Comparison of ENCODE assay signal across 19 mouse cellular contexts in the genomic region with DNA sequence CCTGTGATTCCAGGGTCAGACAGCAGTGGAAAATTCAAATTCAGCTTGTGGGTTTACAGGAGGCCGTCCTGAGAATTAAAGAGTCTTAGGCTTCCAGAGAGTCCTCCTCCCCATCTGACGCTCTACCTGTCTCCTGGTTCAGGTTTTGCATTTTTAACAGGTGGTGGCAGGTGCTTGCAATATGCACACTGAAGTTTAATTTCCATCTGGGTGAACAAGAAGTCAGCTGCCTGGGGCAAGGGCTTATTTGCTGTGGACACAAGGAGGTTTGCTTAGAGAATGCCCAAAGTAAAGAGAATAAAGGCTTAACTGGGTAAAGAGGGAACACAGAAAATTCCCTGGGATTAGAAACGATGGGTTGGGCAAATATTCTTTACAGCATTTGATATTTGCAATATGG. TPM values are rescaled to one million over a fixed set of nuclear protein-coding genes. Genes with fewer than 3 reads are reported as not detected.
A peak's percentile ranks its signal among the peaks of the same experiment; 100 is the strongest.
DNase-seq lines count a peak whose midpoint lies in the region; ATAC-seq and TF ChIP-seq lines count a peak whose summit lies in the region.
"Had no signal": no experiment of that assay in that cellular context is flagged by ENCODE, and none has a peak within 500 bp of the region (broad histone marks: within the 10 kb centered on the region; RNA-seq: fewer than 3 reads in every experiment).

No protein-coding gene starts in this region.

- no peak for TF ChIP-seq CTCF in lung, postnatal 0 days (IDR thresholded peaks at IDR 0.05)
- TF ChIP-seq CTCF in lung, adult 2 months (IDR thresholded peaks at IDR 0.05; ENCODE audit: insufficient read depth, low read length), result no peak

- H3K27me3 ChIP-seq in lung, postnatal 0 days (replicated peaks; ENCODE audit: insufficient read depth, low read length), result no peaks in the 10 kb centered on the region
- no peaks in the 10 kb centered on the region for H3K27me3 ChIP-seq in stomach, embryonic 15.5 days (replicated peaks)
- H3K27me3 ChIP-seq: heart, embryonic 13.5 days; hindbrain, embryonic 13.5 days; limb, embryonic 13.5 days; liver, embryonic 13.5 days; midbrain, embryonic 12.5 days had no signal

- H3K36me3 ChIP-seq in lung, postnatal 0 days (ENCODE audit: insufficient read depth, low read length), result no peaks in the 10 kb centered on the region
- H3K36me3 ChIP-seq in stomach, embryonic 15.5 days, result no peaks in the 10 kb centered on the region
- H3K36me3 ChIP-seq: heart, embryonic 13.5 days; hindbrain, embryonic 13.5 days; limb, embryonic 13.5 days; liver, embryonic 13.5 days; midbrain, embryonic 12.5 days had no signal

- no peak for TF ChIP-seq POLR2A in lung, adult 2 months (IDR thresholded peaks at IDR 0.05; ENCODE audit: borderline replicate concordance, extremely low read depth, low read depth, low read length)

- WGBS in lung, postnatal 0 days, result 59% methylated on average over 3 of the region's 3 CpGs
- 60% methylated on average over 3 of the region's 3 CpGs for WGBS in lung, adult 2 months
- 66% methylated on average over 3 of the region's 3 CpGs for WGBS in stomach, embryonic 15.5 days

- no peaks in the 10 kb centered on the region for H3K9me3 ChIP-seq in lung, postnatal 0 days (ENCODE audit: low read length)
- no peaks in the 10 kb centered on the region for H3K9me3 ChIP-seq in stomach, embryonic 15.5 days
- H3K9me3 ChIP-seq: heart, embryonic 13.5 days; hindbrain, embryonic 13.5 days; limb, embryonic 13.5 days; liver, embryonic 13.5 days; midbrain, embryonic 12.5 days had no signal

- ATAC-seq in lung, postnatal 0 days, result no peak
- no peak for ATAC-seq in stomach, embryonic 15.5 days (ENCODE audit: insufficient read depth, low FRiP score, low read depth)
- no peak for ATAC-seq in megakaryocyte, adult 5-6 weeks (ENCODE audit: poor library complexity, severe bottlenecking)
- ATAC-seq: inflammation-experienced regulatory T-cells, adult 6 months had no signal

- H3K4me1 ChIP-seq in lung, postnatal 0 days (ENCODE audit: insufficient read depth, low read depth, low read length), result peaks cover 4% of the 10 kb centered on the region; the same call in 1 of the 2 replicates
- H3K4me1 ChIP-seq in lung, adult 2 months (ENCODE audit: control insufficient read depth, insufficient read depth, low read length), result no peaks in the 10 kb centered on the region; the same call in 1 of the 2 replicates
- H3K4me1 ChIP-seq in stomach, embryonic 15.5 days, result no peaks in the 10 kb centered on the region
- H3K4me1 ChIP-seq: heart, embryonic 13.5 days; hindbrain, embryonic 13.5 days; limb, embryonic 13.5 days; liver, embryonic 13.5 days; midbrain, embryonic 12.5 days had no signal

- H3K4me2 ChIP-seq in lung, postnatal 0 days (replicated peaks; ENCODE audit: low read depth, low read length), result no peak overlapping the region
- no peak overlapping the region for H3K4me2 ChIP-seq in stomach, embryonic 15.5 days
- H3K4me2 ChIP-seq: heart, embryonic 13.5 days; hindbrain, embryonic 13.5 days; limb, embryonic 13.5 days; liver, embryonic 13.5 days; midbrain, embryonic 12.5 days had no signal

- DNase-seq in kidney, adult 8-10 months, result peak; percentile 13 to 24
- no peak for DNase-seq in kidney, postnatal 4 days
- no peak for DNase-seq in lung, postnatal 0 days (ENCODE audit: low spot score)
- DNase-seq in lung, adult 2 months, result no peak
- DNase-seq in cerebellum, adult 9-10 months, result peak; percentile 23
- no peak for DNase-seq in thymus, postnatal 0 days (ENCODE audit: low spot score)
- DNase-seq: gastrocnemius, adult 2 months; heart, adult 18-20 months; liver, embryonic 13.5 days; retina, postnatal 1 day; right cerebral cortex, postnatal 4 days; thymus, postnatal 4 days had no signal

- H3K27ac ChIP-seq in lung, postnatal 0 days (ENCODE audit: low read length), result peak overlapping the region; percentile 20
- H3K27ac ChIP-seq in stomach, embryonic 15.5 days, result peak overlapping the region; percentile 40; the same call in 1 of the 2 replicates
- H3K27ac ChIP-seq: gastrocnemius, adult 2 months; heart, embryonic 13.5 days; hindbrain, embryonic 13.5 days; limb, embryonic 13.5 days; liver, embryonic 13.5 days; midbrain, embryonic 12.5 days had no signal

- H3K9ac ChIP-seq in lung, postnatal 0 days (replicated peaks; ENCODE audit: low read depth), result no peak overlapping the region
- H3K9ac ChIP-seq in stomach, embryonic 15.5 days, result no peak overlapping the region
- H3K9ac ChIP-seq: heart, embryonic 13.5 days; hindbrain, embryonic 13.5 days; limb, embryonic 13.5 days; liver, embryonic 13.5 days; midbrain, embryonic 12.5 days had no signal

- no peak for TF ChIP-seq EP300 in lung, postnatal 0 days (IDR thresholded peaks at IDR 0.05)

- H3K4me3 ChIP-seq in lung, postnatal 0 days (ENCODE audit: low read depth, low read length), result no peak overlapping the region
- H3K4me3 ChIP-seq in lung, adult 2 months (replicated peaks; ENCODE audit: extremely low read depth, low read depth, low read length), result no peak overlapping the region
- no peak overlapping the region for H3K4me3 ChIP-seq in stomach, embryonic 15.5 days (replicated peaks)
- H3K4me3 ChIP-seq: gastrocnemius, adult 2 months; heart, embryonic 13.5 days; hindbrain, embryonic 13.5 days; limb, embryonic 13.5 days; liver, embryonic 13.5 days; midbrain, embryonic 12.5 days had no signal

RNA-seq across cellular contexts. Expression of a gene that starts 11.2 kb away (rescaled TPM):
- polyA plus RNA-seq in lung, postnatal 0 days (2015; fragmentation: Nextera tagmentation; extraction: Ambion mirVana), result 505 and 526 TPM in 2 replicates
- polyA plus RNA-seq in lung, adult 2 months (2012; rRNA removed), result 23.6 and 47.8 TPM in 2 replicates
- polyA plus RNA-seq in stomach, embryonic 15.5 days (2015; fragmentation: Nextera tagmentation; extraction: Ambion mirVana), result 398 and 654 TPM in 2 replicates
- polyA plus RNA-seq in thymus, postnatal 0 days (2015; fragmentation: Nextera tagmentation; extraction: Ambion mirVana), result 76.7 and 106 TPM in 2 replicates
- 1,533 and 1,715 TPM in 2 replicates for total RNA-seq in megakaryocyte, adult 5-6 weeks (2015)
- total RNA-seq in megakaryocyte, adult 5-6 weeks (2017), result 1,919 and 2,040 TPM in 2 replicates

Comparison
In these comparisons a context has a peak if more than half of its experiments do, and no peak if none do; other contexts are left out.
1. DNase-seq: peak in kidney, adult 8-10 months (2 of 2) and cerebellum, adult 9-10 months (single experiment); none in kidney, postnatal 4 days (0 of 2), lung, postnatal 0 days (single experiment), lung, adult 2 months (single experiment) and thymus, postnatal 0 days (single experiment).